Mouse (Mus musculus): ENCODE measurements around the gene Olfr654. TPM values are rescaled to one million over a fixed set of nuclear protein-coding genes. Genes with fewer than 3 reads are reported as not detected.

Olfr654 gene
- polyA plus RNA-seq (2015; fragmentation: Nextera tagmentation; extraction: Ambion mirVana): not detected in 2 replicates

GRCm38 (mm10) chr7:104586725-104587124, at the start of gene Olfr654:
Gene Olfr654 (plus strand): TSS chr7:104587025.
- H3K36me3 ChIP-seq: no peaks in the 10 kb centered on the region
- no peak within 1 kb of the TSS for H3K27ac ChIP-seq
- 88% methylated on average over 4 of the region's 4 CpGs for WGBS
- H3K4me1 ChIP-seq: no peaks in the 10 kb centered on the region
- no peak within 1 kb of the TSS for H3K4me3 ChIP-seq
- H3K9me3 ChIP-seq: no peaks in the 10 kb centered on the region
- no peaks in the 10 kb centered on the region for H3K27me3 ChIP-seq
- H3K4me2 ChIP-seq (replicated peaks): no peak within 1 kb of the TSS
- no peak for ATAC-seq (ENCODE audit: low FRiP score, low read depth)
- H3K9ac ChIP-seq: no peak within 1 kb of the TSS

DNA sequence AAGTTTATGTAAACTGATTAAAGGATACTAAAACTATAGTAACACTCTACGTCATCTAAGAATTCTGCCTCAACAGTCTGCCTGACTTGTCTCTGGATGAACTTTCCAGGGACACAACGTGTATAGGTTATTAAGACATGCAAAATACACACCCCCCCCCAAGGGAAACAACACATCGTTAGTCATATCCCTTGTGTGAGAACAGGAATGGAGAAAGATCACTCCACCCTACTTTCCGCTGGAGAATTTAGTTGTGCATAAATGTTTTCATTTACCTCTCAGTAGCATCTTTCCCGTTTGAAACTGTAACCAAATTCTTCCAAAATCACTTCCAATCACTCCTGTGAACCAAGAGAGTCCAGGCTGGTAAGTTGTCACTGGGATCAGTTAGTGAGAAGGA, 37.0 kb upstream of the Olfr654 start, which contains the start of gene Olfr651:
Olfr651 (plus strand) TSS at position 301 of the 400 bp plus-strand sequence.
- 79% methylated on average over 5 of the region's 5 CpGs for WGBS
- Histone ChIP-seq H3K27me3 (no peaks in the 10 kb centered on the region), H3K9me3 (no peaks in the 10 kb centered on the region), H3K9ac (no peak within 1 kb of the TSS), H3K4me2 (replicated peaks) (no peak within 1 kb of the TSS), H3K4me1 (no peaks in the 10 kb centered on the region), H3K4me3 (no peak within 1 kb of the TSS), H3K36me3 (no peaks in the 10 kb centered on the region), H3K27ac (no peak within 1 kb of the TSS)
- ATAC-seq (ENCODE audit: low FRiP score, low read depth): no peak

- no peaks in the 10 kb centered on the region for H3K36me3 ChIP-seq
- no peaks in the 10 kb centered on the region for H3K9me3 ChIP-seq
- H3K4me1 ChIP-seq: no peaks in the 10 kb centered on the region
- H3K9ac ChIP-seq: no peak overlapping the region
- H3K4me2 ChIP-seq (replicated peaks): no peak overlapping the region
- H3K27me3 ChIP-seq: no peaks in the 10 kb centered on the region
- no peak overlapping the region for H3K27ac ChIP-seq
- no peak for ATAC-seq (ENCODE audit: low FRiP score, low read depth)
- H3K4me3 ChIP-seq: no peak overlapping the region
- WGBS: 67% methylated on average over 1 of the region's 1 CpGs
Measured at GRCm38 (mm10) chr7:104552700-104553099, 34.1 kb upstream of the Olfr654 start.

GRCm38 (mm10) chr7:104560601-104561000, 26.2 kb upstream of the Olfr654 start, which contains the start of gene Olfr652:
Gene Olfr652 (plus strand): TSS chr7:104560901.
- H3K4me3 ChIP-seq: no peak within 1 kb of the TSS
- H3K9ac ChIP-seq: no peak within 1 kb of the TSS
- no peaks in the 10 kb centered on the region for H3K4me1 ChIP-seq
- no peak within 1 kb of the TSS for H3K4me2 ChIP-seq (replicated peaks)
- H3K36me3 ChIP-seq: no peaks in the 10 kb centered on the region
- H3K27me3 ChIP-seq: no peaks in the 10 kb centered on the region
- H3K9me3 ChIP-seq: no peaks in the 10 kb centered on the region
- H3K27ac ChIP-seq: no peak within 1 kb of the TSS
- no peak for ATAC-seq (ENCODE audit: low FRiP score, low read depth)

DNA sequence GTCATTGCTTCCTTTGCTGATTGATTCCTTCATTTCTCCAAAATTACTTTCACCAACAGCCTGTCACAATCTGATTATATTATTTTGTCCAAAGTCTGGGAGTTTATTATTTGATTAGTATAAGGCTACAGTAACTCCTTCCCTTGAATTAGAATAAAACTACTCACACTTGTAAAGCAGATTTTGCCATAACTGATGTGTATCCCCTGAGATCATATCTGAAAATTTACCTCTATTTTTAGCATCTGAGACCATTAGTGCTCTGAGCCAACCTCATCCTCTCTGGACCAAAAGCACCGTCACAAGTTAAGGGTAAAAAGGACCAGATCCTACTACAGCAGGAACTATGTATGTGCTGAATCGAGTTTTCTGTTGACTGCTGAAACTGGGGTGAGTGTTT, 9.8 kb upstream of the Olfr654 start, which contains the start of gene Olfr653:
Olfr653 (plus strand) TSS at position 301 of the 400 bp plus-strand sequence.
- Histone ChIP-seq H3K9me3 (no peaks in the 10 kb centered on the region), H3K27me3 (no peaks in the 10 kb centered on the region), H3K4me1 (no peaks in the 10 kb centered on the region), H3K27ac (no peak within 1 kb of the TSS), H3K4me2 (replicated peaks) (no peak within 1 kb of the TSS), H3K9ac (no peak within 1 kb of the TSS), H3K36me3 (no peaks in the 10 kb centered on the region), H3K4me3 (no peak within 1 kb of the TSS)
- WGBS: 72% methylated on average over 2 of the region's 2 CpGs
- no peak for ATAC-seq (ENCODE audit: low FRiP score, low read depth)

DNA sequence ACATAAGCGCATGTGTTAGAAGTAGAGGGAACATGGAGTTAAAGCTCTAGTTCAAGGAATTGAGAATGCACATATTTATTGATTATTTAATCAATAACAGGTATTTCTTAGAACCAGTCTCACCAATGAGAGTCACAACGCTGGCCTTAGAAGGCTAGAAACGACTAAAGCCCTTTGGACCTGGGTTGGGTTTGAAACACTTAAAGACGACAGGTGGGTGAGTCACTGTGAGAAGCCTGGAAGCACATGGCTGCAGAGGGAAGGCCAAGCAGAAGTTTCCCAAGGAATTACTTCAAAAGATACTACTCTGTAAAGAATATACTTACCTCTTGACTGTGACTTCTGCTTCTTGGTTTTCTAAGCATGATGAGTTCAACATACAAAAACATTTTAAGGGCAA, 6.0 kb upstream of the Olfr654 start:
- H3K9ac ChIP-seq: no peak overlapping the region
- H3K36me3 ChIP-seq: no peaks in the 10 kb centered on the region
- H3K4me1 ChIP-seq: no peaks in the 10 kb centered on the region
- H3K4me3 ChIP-seq: no peak overlapping the region
- no peak overlapping the region for H3K27ac ChIP-seq
- H3K9me3 ChIP-seq: no peaks in the 10 kb centered on the region
- H3K4me2 ChIP-seq (replicated peaks): no peak overlapping the region
- ATAC-seq (ENCODE audit: low FRiP score, low read depth): no peak
- H3K27me3 ChIP-seq: no peaks in the 10 kb centered on the region
- WGBS: 86% methylated on average over 4 of the region's 4 CpGs

- ATAC-seq (ENCODE audit: low FRiP score, low read depth): no peak
- Histone ChIP-seq H3K4me2 (replicated peaks) (no peak overlapping the region), H3K27me3 (no peaks in the 10 kb centered on the region), H3K4me1 (no peaks in the 10 kb centered on the region), H3K9me3 (no peaks in the 10 kb centered on the region), H3K36me3 (no peaks in the 10 kb centered on the region), H3K9ac (no peak overlapping the region), H3K27ac (no peak overlapping the region), H3K4me3 (no peak overlapping the region)
- WGBS: 82% methylated on average over 4 of the region's 4 CpGs
Measured at GRCm38 (mm10) chr7:104581429-104581828, 5.4 kb upstream of the Olfr654 start.

GRCm38 (mm10) chr7:104588274-104588673, 1.4 kb downstream of the Olfr654 start:
- no peaks in the 10 kb centered on the region for H3K36me3 ChIP-seq
- no peaks in the 10 kb centered on the region for H3K4me1 ChIP-seq
- WGBS: 71% methylated on average over 5 of the region's 5 CpGs
- no peak overlapping the region for H3K9ac ChIP-seq
- no peak overlapping the region for H3K4me2 ChIP-seq (replicated peaks)
- H3K4me3 ChIP-seq: no peak overlapping the region
- no peak overlapping the region for H3K27ac ChIP-seq
- no peaks in the 10 kb centered on the region for H3K27me3 ChIP-seq
- no peak for ATAC-seq (ENCODE audit: low FRiP score, low read depth)
- H3K9me3 ChIP-seq: no peaks in the 10 kb centered on the region

DNA sequence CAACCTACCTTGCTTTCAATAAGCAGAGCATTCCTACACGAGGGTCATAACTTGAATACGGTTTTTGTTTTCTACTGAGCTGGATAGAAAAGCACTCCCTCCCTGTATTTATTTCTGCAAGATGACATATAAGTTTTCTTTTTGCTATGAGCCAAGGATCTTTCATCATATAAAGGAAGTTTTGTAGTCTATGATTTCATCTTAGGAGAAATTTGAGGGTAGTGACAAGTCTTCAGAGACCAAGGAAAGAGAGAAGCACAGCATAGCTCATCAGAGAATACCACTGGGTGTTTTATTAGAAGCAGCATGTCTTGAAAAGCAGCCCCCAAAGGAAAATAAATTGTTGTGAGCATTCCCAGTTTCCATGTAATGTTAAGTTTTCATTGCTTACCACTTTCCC, 14.9 kb downstream of the Olfr654 start, which contains the start of gene Olfr655:
Olfr655 (minus strand) TSS at position 101 of the 400 bp plus-strand sequence.
- Histone ChIP-seq H3K9ac (no peak within 1 kb of the TSS), H3K9me3 (no peaks in the 10 kb centered on the region), H3K4me3 (no peak within 1 kb of the TSS), H3K27me3 (no peaks in the 10 kb centered on the region), H3K4me1 (no peaks in the 10 kb centered on the region), H3K36me3 (no peaks in the 10 kb centered on the region), H3K4me2 (replicated peaks) (no peak within 1 kb of the TSS), H3K27ac (no peak within 1 kb of the TSS)
- ATAC-seq (ENCODE audit: low FRiP score, low read depth): no peak
- 74% methylated on average over 2 of the region's 2 CpGs for WGBS

DNA sequence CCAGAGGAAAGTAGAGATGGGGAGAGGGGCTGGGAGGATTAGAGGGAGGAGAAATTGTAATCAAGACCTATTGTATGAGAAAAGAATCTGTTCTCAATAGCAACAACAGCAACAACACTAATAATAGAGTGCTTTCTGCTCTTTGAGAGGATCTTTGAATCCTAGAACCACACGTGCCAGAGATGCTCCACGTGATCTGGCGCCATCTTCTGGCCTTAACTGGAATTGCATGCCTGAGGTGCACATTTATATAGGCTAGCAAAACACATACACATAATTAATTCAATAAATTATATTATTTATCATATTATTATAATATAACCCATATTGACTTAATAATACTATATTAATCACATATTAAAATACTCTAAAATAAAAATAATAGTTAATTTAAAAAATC, 16.3 kb downstream of the Olfr654 start:
- no peaks in the 10 kb centered on the region for H3K27me3 ChIP-seq
- no peak for ATAC-seq (ENCODE audit: low FRiP score, low read depth)
- H3K4me1 ChIP-seq: no peaks in the 10 kb centered on the region
- H3K4me3 ChIP-seq: no peak overlapping the region
- H3K4me2 ChIP-seq (replicated peaks): no peak overlapping the region
- H3K9me3 ChIP-seq: no peaks in the 10 kb centered on the region
- no peaks in the 10 kb centered on the region for H3K36me3 ChIP-seq
- no peak overlapping the region for H3K9ac ChIP-seq
- WGBS: 9% methylated on average over 3 of the region's 3 CpGs
- H3K27ac ChIP-seq: no peak overlapping the region

GRCm38 (mm10) chr7:104604727-104605126, 17.9 kb downstream of the Olfr654 start:
- H3K4me3 ChIP-seq: no peak overlapping the region
- H3K4me2 ChIP-seq (replicated peaks): no peak overlapping the region
- H3K9me3 ChIP-seq: no peaks in the 10 kb centered on the region
- ATAC-seq (ENCODE audit: low FRiP score, low read depth): no peak
- H3K4me1 ChIP-seq: no peaks in the 10 kb centered on the region
- no peak overlapping the region for H3K9ac ChIP-seq
- no peak overlapping the region for H3K27ac ChIP-seq
- no peaks in the 10 kb centered on the region for H3K27me3 ChIP-seq
- H3K36me3 ChIP-seq: no peaks in the 10 kb centered on the region

GRCm38 (mm10) chr7:104613655-104614054, 26.8 kb downstream of the Olfr654 start, which contains the start of gene Olfr656:
Gene Olfr656 (plus strand): TSS chr7:104613955.
- Histone ChIP-seq H3K4me2 (replicated peaks) (no peak within 1 kb of the TSS), H3K4me3 (no peak within 1 kb of the TSS), H3K9ac (no peak within 1 kb of the TSS), H3K9me3 (no peaks in the 10 kb centered on the region), H3K27me3 (no peaks in the 10 kb centered on the region), H3K4me1 (no peaks in the 10 kb centered on the region), H3K27ac (no peak within 1 kb of the TSS), H3K36me3 (no peaks in the 10 kb centered on the region)
- ATAC-seq (ENCODE audit: low FRiP score, low read depth): no peak
- WGBS: 77% methylated on average over 4 of the region's 4 CpGs

- no peak for ATAC-seq (ENCODE audit: low FRiP score, low read depth)
Measured at GRCm38 (mm10) chr7:104624494-104624893, 37.7 kb downstream of the Olfr654 start, which contains the start of gene Olfr657. Gene Olfr657 (plus strand): TSS chr7:104624794.

More at GRCm38 (mm10) chr7:104624494-104624893, 37.7 kb downstream of the Olfr654 start, which contains the start of gene Olfr657:
- Histone ChIP-seq H3K4me1 (no peaks in the 10 kb centered on the region), H3K4me2 (replicated peaks) (no peak within 1 kb of the TSS), H3K27ac (no peak within 1 kb of the TSS), H3K36me3 (no peaks in the 10 kb centered on the region), H3K9me3 (no peaks in the 10 kb centered on the region), H3K9ac (no peak within 1 kb of the TSS), H3K4me3 (no peak within 1 kb of the TSS), H3K27me3 (no peaks in the 10 kb centered on the region)
